Mouse (Mus musculus) spleen, postnatal 4 days (tissue): ENCODE measurements around the gene Gm4924.

Experiments used
- DNase-seq, 2 experiments: peaks; one replicate each; pipeline ENCODE4 v3.0.0; 2022; ENCODE audit warnings: low spot score in 2 of 2

The Gm4924 gene

DNA sequence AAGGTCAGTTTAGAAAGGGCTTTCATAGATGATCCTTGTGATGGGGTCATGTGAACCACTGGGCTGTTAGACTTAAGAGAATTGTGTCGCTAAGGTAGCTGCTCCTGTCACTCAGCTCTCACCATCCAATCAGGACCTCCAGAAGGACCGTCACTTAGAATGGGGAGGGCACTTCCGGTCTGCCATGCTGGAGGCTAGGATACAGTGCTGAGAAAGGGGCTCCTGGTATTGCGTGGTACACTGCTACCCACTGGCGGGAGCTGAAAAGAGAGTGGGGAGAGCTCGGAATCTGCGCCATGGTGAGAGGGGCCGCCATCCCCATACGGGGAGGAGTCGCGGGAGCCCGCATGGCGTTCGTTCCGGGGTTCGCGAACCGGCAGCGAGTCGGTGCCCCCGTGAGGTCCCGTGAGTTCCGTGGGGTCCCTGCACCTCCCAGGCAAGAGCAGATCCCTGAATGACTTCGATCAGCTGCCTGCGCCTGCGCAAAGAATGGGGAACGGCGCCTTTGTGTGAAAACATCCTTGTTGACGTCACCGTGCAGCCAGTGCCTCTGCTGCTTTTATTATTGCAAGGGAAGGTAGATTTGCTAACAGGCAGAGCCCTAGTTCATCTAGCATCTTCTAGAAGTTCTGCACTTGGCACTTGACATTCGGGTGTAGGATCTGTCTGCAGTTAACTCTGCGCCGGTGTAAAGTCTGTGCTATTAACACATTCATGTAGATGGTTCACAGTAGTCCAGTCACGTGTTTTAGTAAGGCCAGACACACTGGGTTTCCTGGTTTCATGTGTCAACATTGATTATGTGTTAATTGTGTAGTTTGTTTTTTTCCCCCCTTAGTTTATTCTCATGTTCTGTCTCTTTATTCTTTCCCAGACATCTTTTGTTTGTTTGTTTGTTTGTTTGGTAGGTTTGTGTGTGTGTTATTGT is at the start of gene Gm4924:
Gene Gm4924, plus strand, starts transcription at position 173 of the 928 bp plus-strand sequence.
- peak; percentile 67 to 83 for DNase-seq

DNA sequence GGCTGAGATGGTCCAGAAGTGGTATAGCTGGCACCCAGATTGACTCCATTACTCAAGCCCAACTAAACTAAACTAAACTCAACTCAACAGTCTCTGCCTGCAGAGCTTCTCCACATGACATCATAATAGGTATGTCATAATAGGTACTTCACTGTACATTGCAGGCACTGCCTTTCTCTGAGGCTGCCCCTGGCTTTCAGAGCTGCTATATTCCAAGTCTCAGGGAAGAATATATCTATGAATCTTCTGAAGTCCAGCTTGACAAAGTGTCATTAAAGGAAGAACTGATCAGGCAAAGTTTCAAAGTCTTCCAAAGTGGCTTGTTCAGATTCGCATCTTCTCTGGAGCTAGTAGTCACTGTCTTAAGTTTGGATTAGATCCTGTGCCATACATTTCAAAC is 37.6 kb upstream of the Gm4924 start, which contains the start of gene 4932415D10Rik:
Gene 4932415D10Rik, minus strand, starts transcription at position 101 of the 400 bp plus-strand sequence.
- DNase-seq = no peak

DNA sequence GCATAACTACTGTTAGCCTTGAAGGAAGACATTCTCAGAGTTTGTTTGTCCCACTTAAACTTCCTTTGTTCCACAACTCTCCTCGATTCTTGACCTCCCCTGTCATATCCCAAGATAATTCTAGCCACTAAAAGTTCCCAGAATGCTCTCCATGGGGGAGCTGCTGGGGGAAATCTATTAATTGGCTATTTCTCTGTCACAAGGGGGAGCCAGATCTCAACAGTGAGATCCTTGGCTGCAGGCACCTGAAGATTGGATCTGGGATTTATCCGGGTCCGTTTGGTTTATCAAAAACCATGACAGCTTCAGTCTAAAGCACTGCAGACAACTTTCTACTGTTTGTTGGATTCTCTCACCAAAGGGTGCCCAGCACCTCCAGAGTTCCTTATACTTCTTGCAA is 33.9 kb upstream of the Gm4924 start:
- DNase-seq = no peak

DNA sequence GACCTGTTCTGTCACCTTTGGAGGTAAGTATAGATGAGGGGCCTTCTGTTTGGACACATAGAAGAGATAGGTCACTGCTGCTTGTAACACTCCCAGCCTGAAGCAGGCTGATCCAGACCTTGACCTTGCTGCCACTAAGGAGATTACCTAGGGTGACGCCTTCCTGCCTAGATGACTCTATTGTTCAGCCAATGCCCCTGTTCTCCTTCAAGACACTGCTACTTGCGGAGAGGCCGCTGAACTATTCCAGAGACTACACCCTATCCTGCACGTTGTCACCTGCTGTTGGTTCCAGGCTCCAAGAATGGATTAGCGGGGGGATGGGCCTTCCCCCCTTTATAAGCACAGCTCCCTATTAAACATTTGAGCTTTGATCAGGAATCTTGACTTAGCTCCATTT is 24.2 kb upstream of the Gm4924 start:
- no peak for DNase-seq

DNA sequence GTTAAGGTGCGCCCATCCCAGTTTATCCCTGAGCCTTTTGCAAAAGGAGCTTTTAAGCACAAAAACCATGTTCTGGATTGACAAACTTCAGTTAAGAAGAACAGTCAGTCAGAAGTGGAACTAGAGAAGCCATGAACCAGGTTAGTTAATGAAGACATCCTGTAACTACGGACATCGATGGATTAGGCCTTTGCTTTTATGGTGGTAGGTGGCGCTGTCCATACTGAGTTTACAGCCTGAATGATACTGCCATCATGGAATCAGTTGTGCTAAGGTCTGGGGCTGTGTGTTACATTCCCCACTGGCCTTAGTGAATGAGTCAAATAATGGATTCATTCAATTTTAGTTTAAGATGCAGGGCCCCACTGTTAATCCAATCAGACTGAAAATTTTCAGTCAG is 1.3 kb downstream of the Gm4924 start:
- DNase-seq = no peak

DNA sequence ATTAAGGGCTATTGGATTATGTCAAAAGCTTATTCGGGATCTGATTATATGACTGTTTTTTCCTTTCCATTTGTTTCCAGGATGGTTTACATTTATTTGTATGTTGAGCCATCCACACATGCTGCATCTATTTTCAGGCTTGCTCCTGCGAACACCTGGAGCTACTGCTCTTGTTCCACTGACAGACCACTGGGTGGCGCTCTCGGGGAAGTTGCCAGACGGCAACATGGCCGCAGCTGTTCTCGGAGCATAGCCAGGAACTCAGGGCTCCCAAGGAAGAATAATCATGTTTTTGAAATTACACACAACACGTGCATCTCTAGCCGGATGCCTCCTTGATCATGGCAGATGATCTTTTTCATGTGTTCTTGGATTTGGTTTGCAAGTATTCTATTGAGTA is 7.9 kb downstream of the Gm4924 start:
- no peak for DNase-seq

DNA sequence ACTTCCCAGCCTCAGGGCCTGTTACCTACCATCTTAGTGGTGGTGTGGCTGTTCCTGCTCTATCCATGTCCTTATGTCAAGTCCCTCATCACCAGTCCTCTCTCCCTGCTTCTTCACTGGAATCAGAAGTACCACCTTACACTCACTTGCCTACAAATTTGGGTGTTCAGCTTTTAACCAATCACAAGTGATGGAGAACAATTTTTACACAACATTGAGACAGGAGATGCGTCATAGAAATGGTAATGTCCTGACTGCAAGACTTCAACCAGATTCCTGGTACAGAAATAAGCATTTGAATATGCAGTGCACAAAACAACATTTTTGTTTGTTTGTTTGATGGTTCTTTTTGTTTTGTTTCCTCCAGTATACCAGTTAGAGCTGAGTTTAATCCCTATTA is 28.9 kb downstream of the Gm4924 start:
- DNase-seq = no peak

DNA sequence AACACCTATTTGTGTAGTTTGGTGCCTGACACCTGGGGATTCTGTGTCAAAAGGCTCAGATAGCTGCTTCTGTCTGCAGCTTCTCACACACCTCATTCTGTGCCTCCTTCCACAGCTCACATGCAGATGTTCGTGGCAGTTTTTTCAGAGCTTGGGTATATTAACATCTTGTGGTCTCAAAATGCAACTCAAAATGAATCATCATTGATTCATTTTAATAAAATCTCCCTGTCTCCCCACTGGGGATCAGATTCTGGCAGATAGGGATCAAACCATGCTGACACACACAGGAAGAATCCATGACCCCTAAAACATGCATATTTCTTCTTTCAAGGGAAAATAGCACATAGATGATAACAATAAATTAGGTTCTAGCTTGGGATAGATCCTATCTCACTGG is 55.5 kb downstream of the Gm4924 start:
- DNase-seq = no peak

DNA sequence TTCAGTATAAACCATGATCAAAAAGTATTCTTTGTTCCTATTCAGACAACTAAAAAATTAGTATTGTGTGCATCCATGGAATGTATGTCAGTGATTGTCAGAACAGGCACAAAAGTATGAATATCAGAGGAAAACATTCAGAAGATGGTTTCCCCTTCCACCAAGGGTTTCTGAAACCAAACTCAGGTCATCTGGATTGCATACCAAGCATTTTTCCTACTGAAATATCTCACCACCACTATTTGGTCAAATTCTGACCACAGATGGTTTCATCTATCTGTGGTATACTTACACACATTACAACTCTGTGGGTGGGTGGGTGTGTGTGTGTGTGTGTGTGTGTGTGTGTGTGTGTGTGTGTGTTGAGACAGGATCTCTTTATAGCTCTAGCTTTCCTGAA is 69.6 kb downstream of the Gm4924 start:
- DNase-seq = no peak
